Mouse (Mus musculus): ENCODE measurements at regions not wholly inside any gene's neighbourhood (a gene's known extent, or its start where the extent isn't known, plus 50 kb on each side); places are given as distances from the start of the nearest gene placed in this dataset.

DNA sequence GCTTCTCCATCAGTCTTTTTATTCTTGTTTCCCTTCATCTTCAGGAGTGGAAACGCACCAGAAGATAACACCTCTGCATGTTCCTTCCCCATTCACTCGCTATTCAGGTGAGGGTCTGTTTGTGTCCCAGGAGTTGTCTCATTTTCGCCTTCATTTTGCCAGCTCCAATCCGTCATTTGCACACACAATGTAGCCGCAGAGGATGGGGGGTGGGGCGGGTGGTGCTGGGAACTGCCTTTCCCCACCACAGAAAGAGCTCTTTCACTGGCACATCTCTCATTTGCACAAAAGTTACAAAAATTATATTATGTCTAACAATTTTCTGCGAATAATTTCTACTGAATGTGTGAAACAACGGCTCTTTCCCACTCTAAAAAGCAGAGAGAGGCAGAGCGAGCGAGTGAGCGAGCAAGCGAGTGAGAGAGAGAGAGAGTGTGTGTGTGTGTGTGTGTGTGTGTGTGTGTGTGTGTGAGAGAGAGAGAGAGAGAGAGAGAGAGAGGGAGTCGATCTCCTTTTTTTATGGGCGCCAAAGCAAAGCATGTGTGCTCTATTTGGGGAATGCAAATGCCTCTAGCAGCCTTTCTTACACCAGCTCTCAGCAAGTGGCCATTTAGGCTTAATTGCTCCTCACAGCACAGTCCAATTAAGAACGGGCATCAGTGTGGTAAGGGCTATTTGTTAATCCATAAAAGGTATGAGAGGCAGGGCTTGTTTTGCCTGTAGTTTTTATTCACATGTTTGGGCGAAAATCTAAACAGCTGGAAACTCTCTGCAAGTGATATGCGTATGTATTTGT, 225.2 kb upstream of the Kif2a start:
- Histone ChIP-seq H3K4me3 (peak overlapping the region; percentile 12), H3K9me3 (replicated peaks) (no peaks in the 10 kb centered on the region), H3K4me2 (replicated peaks) (peak overlapping the region; percentile 42), H3K27ac (no peak overlapping the region), H3K36me3 (no peaks in the 10 kb centered on the region), H3K27me3 (no peaks in the 10 kb centered on the region; the same call in 1 of the 2 replicates), H3K4me1 (peaks cover 12% of the 10 kb centered on the region; the same call in 1 of the 2 replicates), H3K9ac (no peak overlapping the region)
- ATAC-seq (ENCODE audit: low FRiP score), result peak; percentile 67
- WGBS, result 18% methylated on average over 17 of the region's 17 CpGs

DNA sequence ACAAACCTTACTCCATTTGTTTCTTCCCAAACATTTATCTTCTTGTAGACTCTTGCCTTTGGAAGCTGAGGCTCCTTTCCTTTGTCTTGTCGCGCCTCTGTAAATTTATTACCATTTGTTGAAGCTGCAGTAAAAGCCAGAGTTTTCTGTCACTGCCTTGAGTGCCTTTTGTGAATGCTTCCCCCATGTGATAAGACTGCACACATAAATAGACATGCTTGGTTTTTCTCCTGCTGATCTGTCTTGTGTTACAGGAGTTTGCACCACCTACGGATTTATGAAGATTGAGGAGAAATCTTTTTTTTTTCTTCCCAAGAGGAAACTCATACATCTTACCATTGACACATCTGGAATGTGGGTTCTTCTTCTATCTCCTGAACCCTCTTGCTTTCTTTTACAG, 222.2 kb upstream of the Kif2a start:
- peaks cover 12% of the 10 kb centered on the region; the same call in 1 of the 2 replicates for H3K4me1 ChIP-seq
- no peak overlapping the region for H3K9ac ChIP-seq
- no peak for ATAC-seq (ENCODE audit: low FRiP score)
- H3K27ac ChIP-seq, result no peak overlapping the region
- H3K4me3 ChIP-seq, result no peak overlapping the region
- 0 out of 2 replicates have a peak, but pooled peaks cover 2% of the 10 kb centered on the region for H3K9me3 ChIP-seq (replicated peaks)
- no peaks in the 10 kb centered on the region for H3K27me3 ChIP-seq
- H3K36me3 ChIP-seq, result no peaks in the 10 kb centered on the region
- H3K4me2 ChIP-seq (replicated peaks), result no peak overlapping the region
- WGBS, result 56% methylated on average over 3 of the region's 3 CpGs

DNA sequence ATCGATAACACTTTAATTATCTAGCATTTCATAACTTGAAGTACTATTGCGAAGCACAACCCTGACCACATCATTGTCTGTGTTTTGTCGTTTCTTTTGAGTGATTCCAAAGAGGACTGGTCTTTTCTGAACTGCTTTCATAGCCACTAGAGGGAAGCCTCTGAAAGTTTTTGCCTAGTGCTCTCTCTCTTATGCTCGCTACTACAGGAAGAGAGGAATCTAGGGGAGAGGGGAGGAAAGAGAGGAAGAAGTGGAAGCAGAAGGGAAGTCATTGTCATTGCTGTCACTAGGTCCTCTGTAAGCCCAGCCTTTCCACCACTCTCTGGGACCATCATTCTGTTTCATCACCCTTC, 217.1 kb upstream of the Kif2a start:
- Histone ChIP-seq H3K9me3 (replicated peaks) (0 out of 2 replicates have a peak, but pooled peaks cover 2% of the 10 kb centered on the region), H3K4me2 (replicated peaks) (no peak overlapping the region), H3K4me3 (no peak overlapping the region), H3K36me3 (no peaks in the 10 kb centered on the region), H3K27ac (no peak overlapping the region), H3K27me3 (no peaks in the 10 kb centered on the region), H3K4me1 (no peaks in the 10 kb centered on the region), H3K9ac (no peak overlapping the region)
- 62% methylated on average over 4 of the region's 4 CpGs for WGBS
- ATAC-seq (ENCODE audit: low FRiP score), result no peak

DNA sequence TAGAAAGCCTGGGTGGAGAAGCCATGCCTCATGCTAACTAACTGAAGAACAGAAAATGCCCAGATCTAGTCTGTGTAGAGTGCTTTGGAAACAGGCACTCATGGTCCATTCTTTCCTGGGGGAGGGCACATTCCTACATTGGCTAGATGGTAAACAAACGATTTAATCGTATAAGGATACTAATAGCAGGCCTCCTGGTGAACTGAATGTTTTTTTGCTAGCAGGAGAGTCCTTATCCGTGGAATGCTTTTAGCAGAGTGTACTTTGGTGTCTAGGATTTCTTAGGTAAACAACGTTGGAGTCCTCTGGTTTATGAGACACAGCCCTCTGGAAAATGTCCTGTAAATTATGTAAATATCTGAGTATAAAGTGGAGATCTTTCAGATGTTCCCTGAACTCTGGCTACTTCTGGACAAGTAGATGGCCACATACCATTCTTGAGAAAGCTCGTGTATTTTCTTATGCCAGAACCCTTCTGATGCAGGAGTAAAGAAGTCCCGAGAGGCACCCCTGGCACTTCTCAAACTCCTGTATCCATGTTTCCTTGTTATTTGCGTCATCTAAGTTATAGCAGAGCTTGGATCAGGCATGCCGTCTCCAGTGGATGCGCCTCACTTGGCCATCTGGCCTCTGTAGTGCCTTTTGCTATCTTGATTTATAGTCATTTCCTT, 216.6 kb upstream of the Kif2a start:
- Histone ChIP-seq H3K4me1 (no peaks in the 10 kb centered on the region), H3K27me3 (no peaks in the 10 kb centered on the region), H3K36me3 (no peaks in the 10 kb centered on the region), H3K9ac (no peak overlapping the region), H3K9me3 (replicated peaks) (0 out of 2 replicates have a peak, but pooled peaks cover 2% of the 10 kb centered on the region), H3K4me2 (replicated peaks) (no peak overlapping the region), H3K27ac (no peak overlapping the region), H3K4me3 (no peak overlapping the region)
- ATAC-seq (ENCODE audit: low FRiP score), result no peak
- 76% methylated on average over 9 of the region's 9 CpGs for WGBS

DNA sequence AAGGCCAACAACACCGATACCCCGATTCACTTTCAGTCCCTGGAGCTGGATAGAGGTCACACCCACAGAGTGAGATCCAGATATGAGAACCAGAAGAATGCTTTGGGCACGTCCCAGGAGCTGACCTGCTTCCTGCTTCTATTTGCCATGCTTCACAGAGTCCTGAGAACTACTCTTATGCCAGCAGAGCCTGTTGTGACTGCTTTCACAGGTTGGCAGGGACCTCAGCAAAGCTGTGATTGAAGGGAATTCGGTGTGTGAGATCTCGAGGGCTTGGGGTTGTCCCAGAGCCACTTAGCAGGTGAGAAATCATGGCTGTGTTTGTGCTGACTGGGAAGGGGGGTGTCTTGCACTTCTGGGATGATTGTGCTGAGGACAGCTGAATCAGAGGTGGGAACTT, 197.5 kb upstream of the Kif2a start:
- Histone ChIP-seq H3K9me3 (replicated peaks) (no peaks in the 10 kb centered on the region), H3K27ac (no peak overlapping the region), H3K4me3 (no peak overlapping the region), H3K9ac (no peak overlapping the region), H3K4me2 (replicated peaks) (no peak overlapping the region), H3K4me1 (no peaks in the 10 kb centered on the region), H3K36me3 (no peaks in the 10 kb centered on the region), H3K27me3 (no peaks in the 10 kb centered on the region)
- WGBS, result 71% methylated on average over 5 of the region's 5 CpGs
- ATAC-seq (ENCODE audit: low FRiP score), result no peak

DNA sequence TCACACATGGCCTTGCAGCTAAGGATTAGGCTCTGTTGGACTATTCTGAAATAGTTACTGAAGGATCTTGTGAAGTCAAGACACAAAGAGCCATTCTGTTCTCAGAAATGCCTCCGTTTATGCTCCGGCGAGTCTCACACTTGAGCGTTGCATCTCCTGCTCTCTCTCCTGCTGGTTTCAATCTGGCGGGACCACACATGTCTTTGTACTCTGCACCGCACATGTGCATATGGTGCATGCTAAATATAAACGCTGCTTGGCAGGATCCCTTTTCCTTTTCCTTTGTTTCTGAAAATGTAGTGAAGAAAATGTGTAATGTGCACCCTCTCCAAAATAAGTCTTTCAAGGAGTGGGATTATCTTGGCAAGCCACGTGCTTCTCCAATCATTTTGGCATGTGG, 196.4 kb upstream of the Kif2a start:
- no peaks in the 10 kb centered on the region for H3K4me1 ChIP-seq
- no peaks in the 10 kb centered on the region for H3K36me3 ChIP-seq
- no peak overlapping the region for H3K9ac ChIP-seq
- no peak overlapping the region for H3K4me3 ChIP-seq
- H3K4me2 ChIP-seq (replicated peaks), result no peak overlapping the region
- no peaks in the 10 kb centered on the region for H3K9me3 ChIP-seq (replicated peaks)
- 60% methylated on average over 8 of the region's 8 CpGs for WGBS
- no peaks in the 10 kb centered on the region for H3K27me3 ChIP-seq
- no peak for ATAC-seq (ENCODE audit: low FRiP score)
- H3K27ac ChIP-seq, result no peak overlapping the region

DNA sequence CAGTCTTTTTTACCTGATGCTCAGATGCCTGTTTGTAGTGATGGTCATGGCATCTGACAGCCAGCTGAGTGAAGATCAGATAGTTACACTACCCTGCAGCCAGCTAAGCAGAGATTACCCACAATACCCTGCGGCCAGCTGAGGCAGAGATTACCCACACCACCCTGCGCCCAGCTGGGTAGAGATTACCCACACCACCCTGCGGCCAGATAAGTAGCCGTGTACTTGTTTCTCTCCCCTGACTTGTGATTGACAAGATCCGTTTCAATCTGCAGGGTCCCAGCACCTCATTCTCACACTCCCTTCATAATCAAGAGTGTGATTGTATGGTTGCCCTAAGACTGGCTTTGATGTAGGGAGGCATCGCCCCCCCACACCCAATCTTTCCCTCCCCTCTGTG, 195.9 kb upstream of the Kif2a start:
- Histone ChIP-seq H3K4me2 (replicated peaks) (no peak overlapping the region), H3K4me3 (no peak overlapping the region), H3K9me3 (replicated peaks) (no peaks in the 10 kb centered on the region), H3K36me3 (no peaks in the 10 kb centered on the region), H3K27ac (no peak overlapping the region), H3K27me3 (no peaks in the 10 kb centered on the region), H3K4me1 (no peaks in the 10 kb centered on the region), H3K9ac (no peak overlapping the region)
- WGBS, result 87% methylated on average over 6 of the region's 6 CpGs
- ATAC-seq (ENCODE audit: low FRiP score), result no peak

DNA sequence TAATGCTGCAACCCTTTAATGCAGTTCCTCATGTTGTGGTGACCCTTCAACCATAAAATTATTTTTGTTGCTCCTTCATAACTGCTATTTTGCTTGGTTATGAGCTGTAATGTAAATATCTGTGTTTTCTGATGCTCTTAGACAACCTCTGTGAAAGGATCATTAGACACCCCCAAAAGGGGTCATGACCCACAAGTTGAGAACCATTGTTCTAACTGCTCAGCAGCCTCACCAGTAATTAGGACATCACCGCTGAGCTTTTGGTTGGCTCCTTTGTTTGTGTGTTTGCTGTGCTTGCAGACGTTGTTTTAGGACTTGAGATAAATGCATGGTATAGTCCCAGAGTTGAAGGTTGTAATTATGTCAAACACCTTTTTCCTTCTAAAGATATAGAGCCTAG, 191.4 kb upstream of the Kif2a start:
- no peaks in the 10 kb centered on the region for H3K27me3 ChIP-seq
- H3K36me3 ChIP-seq, result no peaks in the 10 kb centered on the region
- H3K27ac ChIP-seq, result no peak overlapping the region
- WGBS, result 37% methylated on average over 2 of the region's 2 CpGs
- no peaks in the 10 kb centered on the region for H3K9me3 ChIP-seq (replicated peaks)
- no peaks in the 10 kb centered on the region for H3K4me1 ChIP-seq
- ATAC-seq (ENCODE audit: low FRiP score), result no peak
- no peak overlapping the region for H3K9ac ChIP-seq
- H3K4me2 ChIP-seq (replicated peaks), result no peak overlapping the region
- H3K4me3 ChIP-seq, result no peak overlapping the region

DNA sequence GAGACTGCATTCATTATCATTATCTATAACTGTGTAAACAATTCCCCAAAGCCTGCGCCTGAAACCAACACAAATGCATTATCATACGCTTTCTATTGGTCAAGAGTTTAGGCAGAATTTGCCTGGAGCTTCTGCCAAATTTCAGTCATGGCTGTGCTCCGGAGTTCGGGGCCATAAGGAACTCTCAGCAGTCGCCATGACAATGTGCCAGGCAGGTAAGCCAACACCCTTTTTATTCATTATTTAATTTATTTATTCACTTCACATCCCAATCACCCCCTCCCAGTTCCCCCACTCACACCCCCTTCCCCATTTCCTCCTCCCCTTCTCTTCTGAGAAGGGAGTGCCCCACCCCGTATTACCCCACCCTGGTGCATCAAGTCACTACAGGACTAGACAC, 188.8 kb upstream of the Kif2a start:
- no peak overlapping the region for H3K4me3 ChIP-seq
- WGBS, result 88% methylated on average over 6 of the region's 6 CpGs
- no peaks in the 10 kb centered on the region for H3K4me1 ChIP-seq
- H3K9ac ChIP-seq, result no peak overlapping the region
- no peaks in the 10 kb centered on the region for H3K9me3 ChIP-seq (replicated peaks)
- no peak overlapping the region for H3K4me2 ChIP-seq (replicated peaks)
- no peaks in the 10 kb centered on the region for H3K27me3 ChIP-seq
- H3K27ac ChIP-seq, result no peak overlapping the region
- H3K36me3 ChIP-seq, result no peaks in the 10 kb centered on the region
- ATAC-seq (ENCODE audit: low FRiP score), result no peak

DNA sequence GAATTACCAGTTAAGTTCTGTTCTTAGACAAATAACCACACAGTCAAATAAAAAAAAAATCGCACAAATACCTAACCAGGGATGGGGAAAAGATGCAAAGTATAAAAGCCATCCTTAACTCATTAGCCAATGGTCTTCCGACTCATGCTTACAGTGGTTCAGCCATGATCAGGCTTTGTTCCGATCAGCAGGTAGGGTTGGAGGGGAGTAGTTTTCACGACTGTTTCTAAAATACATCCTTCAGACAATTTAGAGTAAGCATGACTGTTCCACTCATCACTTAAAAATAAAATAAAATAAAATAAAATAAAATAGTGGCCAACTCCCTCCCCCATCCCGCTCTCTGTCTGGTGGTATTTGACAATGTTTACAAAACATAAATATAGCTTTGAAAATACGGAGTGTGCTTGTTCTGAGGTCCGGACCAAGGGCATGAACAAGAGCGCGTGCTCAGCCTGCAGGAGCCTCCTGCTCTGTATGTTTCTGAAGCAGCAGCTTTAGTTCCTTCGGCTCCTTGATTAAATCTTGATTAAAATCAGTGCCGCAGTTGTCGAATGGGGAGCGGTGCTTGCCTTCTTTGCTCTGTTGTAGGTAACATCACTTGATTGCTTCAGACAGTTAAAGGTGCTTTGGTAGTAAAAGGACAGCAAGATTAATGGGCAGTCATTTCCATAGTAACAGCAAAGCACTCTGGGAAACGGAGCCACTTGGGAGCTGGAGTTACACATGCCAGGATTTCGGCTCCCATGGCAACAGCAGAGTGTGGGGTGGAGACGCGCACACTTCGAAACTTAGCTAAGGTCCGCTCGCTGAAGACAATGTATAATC, 185.6 kb upstream of the Kif2a start:
- 35% methylated on average over 20 of the region's 20 CpGs for WGBS

DNA sequence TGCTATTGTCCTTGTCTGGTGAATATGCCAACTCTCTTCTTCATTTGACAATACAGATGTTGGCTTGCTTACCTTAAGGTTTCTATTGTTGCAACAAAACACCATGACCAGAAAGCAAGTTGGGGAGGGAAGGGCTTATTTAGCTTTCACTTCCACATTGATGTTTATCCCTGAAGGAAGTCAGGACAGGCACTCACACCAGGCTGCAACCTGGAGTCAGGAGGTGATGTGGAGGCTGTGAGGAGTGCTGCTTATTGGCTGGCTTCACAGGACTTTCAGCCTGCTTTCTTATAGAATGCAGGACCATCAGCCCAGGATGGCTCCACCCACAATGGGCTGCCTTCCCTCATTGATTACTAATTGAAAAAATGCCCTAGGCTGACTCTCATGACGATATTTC, 177.9 kb upstream of the Kif2a start:
- no peak for ATAC-seq (ENCODE audit: low FRiP score)

More for the DNA sequence above, 185.6 kb upstream of the Kif2a start:
- Histone ChIP-seq H3K4me1 (no peaks in the 10 kb centered on the region), H3K9me3 (replicated peaks) (no peaks in the 10 kb centered on the region), H3K36me3 (no peaks in the 10 kb centered on the region), H3K27me3 (no peaks in the 10 kb centered on the region), H3K4me3 (peak overlapping the region; percentile 11; the same call in 1 of the 2 replicates), H3K4me2 (replicated peaks) (peak overlapping the region; percentile 46), H3K27ac (peak overlapping the region; percentile 55; the same call in 1 of the 2 replicates), H3K9ac (no peak overlapping the region)
- peak; percentile 95 for ATAC-seq (ENCODE audit: low FRiP score)

DNA sequence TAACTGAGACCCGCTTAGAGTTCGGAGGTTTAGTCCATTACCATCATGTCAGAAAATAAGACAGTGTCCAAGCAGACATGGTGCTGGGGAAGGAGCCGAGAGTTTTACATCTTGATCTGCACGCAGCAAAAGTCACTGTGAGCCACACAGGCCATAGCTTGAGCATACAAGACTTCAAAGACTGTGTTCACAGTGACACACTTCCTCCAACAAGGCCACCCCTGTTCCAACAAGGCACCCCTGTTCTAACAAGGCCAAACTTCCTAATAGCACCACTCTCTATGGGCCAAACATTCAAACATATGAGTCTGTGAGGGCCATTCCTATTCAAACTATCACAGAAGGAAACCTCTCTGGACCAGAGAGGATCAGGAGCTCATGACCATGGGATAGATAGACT, 171.5 kb upstream of the Kif2a start:
- no peak overlapping the region for H3K4me2 ChIP-seq (replicated peaks)
- WGBS, result 85% methylated on average over 4 of the region's 4 CpGs
- H3K4me1 ChIP-seq, result no peaks in the 10 kb centered on the region
- no peak overlapping the region for H3K9ac ChIP-seq
- no peak overlapping the region for H3K27ac ChIP-seq
- no peak overlapping the region for H3K4me3 ChIP-seq
- H3K36me3 ChIP-seq, result no peaks in the 10 kb centered on the region
- H3K9me3 ChIP-seq (replicated peaks), result peaks cover 4% of the 10 kb centered on the region; the same call in 1 of the 2 replicates
- ATAC-seq (ENCODE audit: low FRiP score), result no peak
- no peaks in the 10 kb centered on the region for H3K27me3 ChIP-seq

More for the DNA sequence above, 177.9 kb upstream of the Kif2a start:
- Histone ChIP-seq H3K4me3 (no peak overlapping the region), H3K4me2 (replicated peaks) (no peak overlapping the region), H3K9ac (no peak overlapping the region), H3K9me3 (replicated peaks) (peaks cover 4% of the 10 kb centered on the region; the same call in 1 of the 2 replicates), H3K4me1 (no peaks in the 10 kb centered on the region), H3K27ac (no peak overlapping the region), H3K36me3 (no peaks in the 10 kb centered on the region), H3K27me3 (no peaks in the 10 kb centered on the region)
- 56% methylated on average over 1 of the region's 1 CpGs for WGBS

Measured in hindbrain, embryonic 12.5 days (tissue).